Mouse (Mus musculus) large intestine, adult 2 months (tissue): ENCODE data around the gene Rsrp1. TPM values are rescaled to one million over a fixed set of nuclear protein-coding genes. Genes with fewer than 3 reads are reported as not detected.

Source experiments
- DNase-seq: peaks from one replicate; pipeline ENCODE4 v3.0.0-alpha.2; 2012; ENCODE audit warnings: low read depth, low spot score
- WGBS: fragments of 180-500 bp; shearing (Covaris S2); methylation state at CpG from one replicate; pipeline ENCODE4 v1.1.7; 2018; 5-methylcytosine and 5-hydroxymethylcytosine counted together
- polyA plus RNA-seq: library from polyadenylated mRNA; depleted of rRNA; stranded (reverse); fragments of >200 nt; gene quantifications from 2 replicates; pipeline ENCODE4 v1.2.3, GENCODE M21; 2012; rRNA removed

Rsrp1 gene
- polyA plus RNA-seq, 1 experiment = 221 TPM

DNA sequence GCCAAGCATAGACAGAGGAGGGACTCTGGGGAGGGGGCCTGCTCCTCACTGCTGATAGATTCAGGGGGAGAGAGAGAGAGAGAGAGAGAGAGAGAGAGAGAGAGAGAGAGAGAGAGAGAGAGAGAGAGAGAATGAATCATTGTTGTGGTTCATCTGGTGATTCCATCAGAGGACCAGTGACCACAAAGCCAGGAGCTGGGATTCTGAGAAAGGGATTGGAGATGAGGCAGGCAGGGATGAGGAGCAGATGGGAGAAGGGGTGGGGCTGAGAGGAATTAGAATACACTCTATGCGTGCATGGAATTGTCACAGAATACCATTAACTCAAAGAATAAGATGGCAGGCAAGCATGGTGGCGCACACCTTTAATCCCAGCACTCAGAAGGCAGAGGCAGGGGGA lies 31.8 kb downstream of the Rsrp1 start:
- WGBS = 95% methylated on average over 2 of the region's 2 CpGs
- DNase-seq = no peak

GRCm38 (mm10) chr4:134955845-134956244 lies 32.5 kb downstream of the Rsrp1 start:
- no peak for DNase-seq
- WGBS = 37% methylated on average over 3 of the region's 3 CpGs

GRCm38 (mm10) chr4:134956328-134956727 lies 32.9 kb downstream of the Rsrp1 start:
- DNase-seq = peak; percentile 54

GRCm38 (mm10) chr4:134963021-134963776 lies 39.8 kb downstream of the Rsrp1 start:
- WGBS = 10% methylated on average over 19 of the region's 19 CpGs
- DNase-seq = no peak

More at GRCm38 (mm10) chr4:134956328-134956727, 32.9 kb downstream of the Rsrp1 start:
- 12% methylated on average over 3 of the region's 3 CpGs for WGBS

DNA sequence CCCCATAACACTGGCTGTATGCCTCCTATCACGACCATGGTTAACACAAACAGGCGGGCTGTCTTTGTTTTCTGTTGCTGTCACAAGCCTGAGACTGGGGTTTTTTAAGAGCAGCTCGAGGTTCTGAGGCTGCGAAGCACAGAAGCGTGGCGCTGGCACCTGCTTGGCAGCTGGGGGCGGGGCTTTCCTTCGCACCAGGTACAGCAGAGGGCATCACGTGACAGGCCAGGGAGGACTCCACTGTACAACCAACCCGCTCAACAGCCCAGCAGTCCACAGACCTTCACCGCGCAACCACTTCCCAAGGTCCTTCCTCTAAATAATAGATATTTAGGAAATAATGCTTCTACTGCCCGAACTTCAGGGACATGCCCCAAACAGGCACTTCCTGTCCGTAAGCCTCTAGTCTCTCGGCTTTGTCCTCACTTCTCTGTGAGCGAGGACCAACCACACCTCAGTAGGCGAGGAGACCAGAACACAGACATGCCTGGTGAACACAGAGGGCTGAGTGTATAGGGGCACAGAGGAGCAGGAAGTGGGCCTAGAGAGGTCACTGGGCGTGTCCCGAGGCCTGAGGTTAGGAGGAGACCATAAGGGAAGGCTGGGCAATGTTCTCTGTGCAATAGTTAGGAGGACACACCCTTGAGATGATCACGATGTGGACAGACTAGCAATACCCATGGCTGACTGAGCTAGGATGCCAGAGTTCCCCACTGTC lies 44.7 kb downstream of the Rsrp1 start:
- no peak for DNase-seq
- WGBS = 61% methylated on average over 20 of the region's 20 CpGs

GRCm38 (mm10) chr4:134968605-134968976 lies 45.2 kb downstream of the Rsrp1 start:
- no peak for DNase-seq
- 84% methylated on average over 18 of the region's 18 CpGs for WGBS

DNA sequence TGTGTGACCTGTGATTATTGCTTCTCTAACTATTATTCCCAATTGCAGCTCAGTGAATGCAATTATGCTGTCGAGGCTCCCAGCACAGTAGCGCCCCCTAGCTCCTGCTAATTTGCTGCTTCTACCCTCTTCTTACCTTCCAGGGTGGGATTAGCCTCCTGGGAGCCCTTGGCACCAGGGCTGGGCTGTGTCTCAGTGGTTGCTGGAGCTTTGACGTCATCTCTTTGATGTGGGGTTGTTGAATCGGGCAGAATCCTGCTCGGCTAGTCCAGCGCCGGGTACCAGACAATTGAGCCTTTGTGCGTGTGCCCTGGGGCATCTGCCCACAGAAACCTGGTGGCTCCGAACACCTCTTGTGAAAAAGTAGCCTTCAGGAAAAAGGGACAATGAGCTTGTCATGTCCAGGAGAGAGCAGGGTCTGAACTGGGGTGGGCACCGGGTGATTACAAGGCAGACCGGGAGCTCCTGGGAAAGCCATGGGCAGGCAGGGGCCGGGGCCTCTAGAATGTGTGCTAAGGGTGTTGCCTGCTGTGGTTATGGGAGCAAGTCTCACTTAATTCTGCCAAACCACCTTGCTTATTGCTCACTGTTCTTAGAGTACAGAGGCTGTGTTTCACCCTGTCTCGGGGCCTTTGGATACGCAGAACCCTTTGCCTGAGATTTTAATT lies 52.0 kb downstream of the Rsrp1 start:
- 16% methylated on average over 14 of the region's 14 CpGs for WGBS
- no peak for DNase-seq

DNA sequence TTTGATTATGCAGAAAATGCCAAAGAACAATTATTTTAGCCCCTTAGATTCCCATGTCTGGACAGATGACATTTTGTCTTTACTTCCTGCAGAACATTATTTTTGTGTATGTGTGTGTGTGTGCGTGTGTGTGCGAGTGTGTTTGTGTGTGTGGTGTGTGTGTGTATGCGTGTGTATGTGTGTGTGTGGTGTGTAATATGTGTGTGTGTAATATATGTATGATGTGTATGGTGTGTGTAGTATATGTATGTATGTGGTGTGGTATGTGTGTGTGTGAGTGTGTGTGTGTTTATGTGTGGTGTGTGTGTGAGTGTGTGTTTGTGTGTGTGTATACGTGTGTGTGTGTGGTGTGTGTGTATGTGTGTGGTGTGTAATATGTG lies 52.5 kb downstream of the Rsrp1 start:
- DNase-seq = no peak
- 47% methylated on average over 4 of the region's 4 CpGs for WGBS

Other genes with a start within 250 kb of the Rsrp1 start
- gene Man1c1, start 219.3 kb upstream of the Rsrp1 start, polyA plus RNA-seq = 2.3 and 3.2 TPM in 2 replicates
- gene Ldlrap1, start 155.6 kb upstream of the Rsrp1 start, polyA plus RNA-seq = 7.3 and 9.3 TPM in 2 replicates
- gene Maco1, start 70.2 kb upstream of the Rsrp1 start, polyA plus RNA-seq = 5.3 and 7.5 TPM in 2 replicates
- gene Rhd, start 59.1 kb upstream of the Rsrp1 start, polyA plus RNA-seq = 0.32 TPM in 1 of 2 replicates, not detected in the other
- 77.1 and 77.4 TPM in 2 replicates for gene Tmem50a, start 8.6 kb upstream of the Rsrp1 start, polyA plus RNA-seq
- 20.1 and 21.8 TPM in 2 replicates for gene Syf2, start 7.3 kb downstream of the Rsrp1 start, polyA plus RNA-seq
- 2.5 and 3.0 TPM in 2 replicates for gene Runx3, start 197.1 kb downstream of the Rsrp1 start, polyA plus RNA-seq